Mouse (Mus musculus): ENCODE data around the gene Palm2. TPM values are rescaled to one million over a fixed set of nuclear protein-coding genes. Genes with fewer than 3 reads are reported as not detected.

The Palm2 gene
- polyA plus RNA-seq, 1 experiment = 0.95 TPM

- Histone ChIP-seq H3K4me1 (ENCODE audit: control insufficient read depth, insufficient read depth, low read length) (no peaks in the 10 kb centered on the region), H3K4me3 (ENCODE audit: insufficient read depth, low read length) (no peak overlapping the region), H3K27ac (ENCODE audit: insufficient read depth, low read depth, low read length) (no peak overlapping the region)
- TF ChIP-seq POLR2A (IDR thresholded peaks at IDR 0.05; ENCODE audit: borderline replicate concordance, low read depth, low read length) (no peak), CTCF (IDR thresholded peaks at IDR 0.05; ENCODE audit: low read depth, low read length) (no peak)
Measured at GRCm38 (mm10) chr4:57576095-57576494, 142.0 kb downstream of the Palm2 start.

- H3K4me1 ChIP-seq (ENCODE audit: control insufficient read depth, insufficient read depth, low read length) = no peaks in the 10 kb centered on the region
- no peak overlapping the region for H3K4me3 ChIP-seq (ENCODE audit: insufficient read depth, low read length)
- no peak overlapping the region for H3K27ac ChIP-seq (ENCODE audit: insufficient read depth, low read depth, low read length)
- no peak for TF ChIP-seq CTCF (IDR thresholded peaks at IDR 0.05; ENCODE audit: low read depth, low read length)
Measured at GRCm38 (mm10) chr4:57579683-57580082, 145.6 kb downstream of the Palm2 start.

GRCm38 (mm10) chr4:57585281-57585800 is 151.3 kb downstream of the Palm2 start:
- H3K27ac ChIP-seq (ENCODE audit: insufficient read depth, low read depth, low read length) = no peak overlapping the region
- no peaks in the 10 kb centered on the region for H3K4me1 ChIP-seq (ENCODE audit: control insufficient read depth, insufficient read depth, low read length)
- H3K4me3 ChIP-seq (ENCODE audit: insufficient read depth, low read length) = no peak overlapping the region
- TF ChIP-seq CTCF (IDR thresholded peaks at IDR 0.05; ENCODE audit: low read depth, low read length) (no peak), POLR2A (IDR thresholded peaks at IDR 0.05; ENCODE audit: borderline replicate concordance, low read depth, low read length) (no peak)

GRCm38 (mm10) chr4:57586933-57587658 is 153.0 kb downstream of the Palm2 start:
- Histone ChIP-seq H3K4me1 (ENCODE audit: control insufficient read depth, insufficient read depth, low read length) (no peaks in the 10 kb centered on the region), H3K27ac (ENCODE audit: insufficient read depth, low read depth, low read length) (no peak overlapping the region), H3K4me3 (ENCODE audit: insufficient read depth, low read length) (no peak overlapping the region)
- TF ChIP-seq CTCF (IDR thresholded peaks at IDR 0.05; ENCODE audit: low read depth, low read length) (no peak), POLR2A (IDR thresholded peaks at IDR 0.05; ENCODE audit: borderline replicate concordance, low read depth, low read length) (no peak)

GRCm38 (mm10) chr4:57588356-57588755 is 154.3 kb downstream of the Palm2 start:
- Histone ChIP-seq H3K27ac (ENCODE audit: insufficient read depth, low read depth, low read length) (no peak overlapping the region), H3K4me3 (ENCODE audit: insufficient read depth, low read length) (no peak overlapping the region), H3K4me1 (ENCODE audit: control insufficient read depth, insufficient read depth, low read length) (no peaks in the 10 kb centered on the region)
- TF ChIP-seq POLR2A (IDR thresholded peaks at IDR 0.05; ENCODE audit: borderline replicate concordance, low read depth, low read length) (no peak), CTCF (IDR thresholded peaks at IDR 0.05; ENCODE audit: low read depth, low read length) (no peak)

GRCm38 (mm10) chr4:57592751-57593150 is 158.7 kb downstream of the Palm2 start:
- Histone ChIP-seq H3K4me1 (ENCODE audit: control insufficient read depth, insufficient read depth, low read length) (no peaks in the 10 kb centered on the region), H3K4me3 (ENCODE audit: insufficient read depth, low read length) (no peak overlapping the region), H3K27ac (ENCODE audit: insufficient read depth, low read depth, low read length) (no peak overlapping the region)
- TF ChIP-seq POLR2A (IDR thresholded peaks at IDR 0.05; ENCODE audit: borderline replicate concordance, low read depth, low read length) = no peak
- TF ChIP-seq CTCF (IDR thresholded peaks at IDR 0.05; ENCODE audit: low read depth, low read length) = no peak

GRCm38 (mm10) chr4:57599946-57600345 is 165.9 kb downstream of the Palm2 start:
- H3K4me3 ChIP-seq (ENCODE audit: insufficient read depth, low read length) = no peak overlapping the region
- H3K4me1 ChIP-seq (ENCODE audit: control insufficient read depth, insufficient read depth, low read length) = no peaks in the 10 kb centered on the region
- TF ChIP-seq POLR2A (IDR thresholded peaks at IDR 0.05; ENCODE audit: borderline replicate concordance, low read depth, low read length) (no peak), CTCF (IDR thresholded peaks at IDR 0.05; ENCODE audit: low read depth, low read length) (no peak)
- no peak overlapping the region for H3K27ac ChIP-seq (ENCODE audit: insufficient read depth, low read depth, low read length)

GRCm38 (mm10) chr4:57600685-57601457 is 166.8 kb downstream of the Palm2 start:
- no peak overlapping the region for H3K27ac ChIP-seq (ENCODE audit: insufficient read depth, low read depth, low read length)
- no peak for TF ChIP-seq POLR2A (IDR thresholded peaks at IDR 0.05; ENCODE audit: borderline replicate concordance, low read depth, low read length)
- TF ChIP-seq CTCF (IDR thresholded peaks at IDR 0.05; ENCODE audit: low read depth, low read length) = no peak

GRCm38 (mm10) chr4:57601458-57601835 is 167.4 kb downstream of the Palm2 start:
- no peak for TF ChIP-seq POLR2A (IDR thresholded peaks at IDR 0.05; ENCODE audit: borderline replicate concordance, low read depth, low read length)
- TF ChIP-seq CTCF (IDR thresholded peaks at IDR 0.05; ENCODE audit: low read depth, low read length) = no peak
- no peak overlapping the region for H3K27ac ChIP-seq (ENCODE audit: insufficient read depth, low read depth, low read length)
- no peak overlapping the region for H3K4me3 ChIP-seq (ENCODE audit: insufficient read depth, low read length)
- H3K4me1 ChIP-seq (ENCODE audit: control insufficient read depth, insufficient read depth, low read length) = no peaks in the 10 kb centered on the region

More at GRCm38 (mm10) chr4:57600685-57601457, 166.8 kb downstream of the Palm2 start:
- Histone ChIP-seq H3K4me3 (ENCODE audit: insufficient read depth, low read length) (no peak overlapping the region), H3K4me1 (ENCODE audit: control insufficient read depth, insufficient read depth, low read length) (no peaks in the 10 kb centered on the region)
